In the genomic region with DNA sequence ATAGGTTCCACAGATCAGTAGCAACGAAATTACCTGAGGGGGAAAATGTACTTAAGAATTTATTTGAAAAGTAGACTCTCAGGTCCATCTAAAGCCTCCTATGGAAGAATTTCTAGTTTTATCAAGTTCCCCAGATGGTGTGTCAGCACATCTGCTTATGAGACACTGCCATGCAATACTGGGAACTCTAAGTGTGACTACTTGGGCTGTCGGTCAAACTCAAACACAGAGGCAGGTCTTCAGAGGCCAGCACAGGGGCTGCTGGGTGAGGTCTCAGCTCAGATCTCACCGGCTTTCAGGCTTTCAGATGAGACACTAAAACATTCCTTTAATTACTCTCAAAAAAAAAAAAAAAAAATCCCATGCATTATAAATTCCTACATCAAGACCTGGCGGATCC, we compare ENCODE assay signal across 8 mouse cellular contexts.
DNase-seq lines count a peak whose midpoint lies in the region; ATAC-seq lines count a peak whose summit lies in the region.

No protein-coding gene starts in this region.

- no peaks in the 10 kb centered on the region for H3K4me1 ChIP-seq in liver, embryonic 11.5 days (replicated peaks; ENCODE audit: control insufficient read depth, insufficient read depth, low read length)
- H3K4me1 ChIP-seq in embryonic facial prominence, embryonic 10.5 days, result peaks cover 26% of the 10 kb centered on the region
- H3K4me1 ChIP-seq in midbrain, embryonic 15.5 days, result peaks cover 4% of the 10 kb centered on the region; the same call in 1 of the 2 replicates

- 80% methylated on average over 4 of the region's 4 CpGs for WGBS in liver, embryonic 11.5 days
- 82% methylated on average over 4 of the region's 4 CpGs for WGBS in embryonic facial prominence, embryonic 10.5 days
- WGBS in midbrain, embryonic 15.5 days, result 79% methylated on average over 4 of the region's 4 CpGs

- peaks cover 3% of the 10 kb centered on the region; the same call in 1 of the 2 replicates for H3K27me3 ChIP-seq in liver, embryonic 11.5 days (replicated peaks; ENCODE audit: control insufficient read depth, insufficient read depth, low read length)
- peaks cover 38% of the 10 kb centered on the region for H3K27me3 ChIP-seq in embryonic facial prominence, embryonic 10.5 days (replicated peaks; ENCODE audit: low read depth, poor library complexity, severe bottlenecking)
- H3K27me3 ChIP-seq in midbrain, embryonic 15.5 days (replicated peaks), result peaks cover 41% of the 10 kb centered on the region

- peak overlapping the region; percentile 51; the same call in 1 of the 2 replicates for H3K27ac ChIP-seq in liver, embryonic 11.5 days (ENCODE audit: low read depth, low read length)
- H3K27ac ChIP-seq in embryonic facial prominence, embryonic 10.5 days (replicated peaks), result peak overlapping the region; percentile 88
- H3K27ac ChIP-seq in midbrain, embryonic 15.5 days, result no peak overlapping the region

- no peaks in the 10 kb centered on the region for H3K36me3 ChIP-seq in liver, embryonic 11.5 days (ENCODE audit: control insufficient read depth, insufficient read depth, low read length)
- H3K36me3 ChIP-seq in embryonic facial prominence, embryonic 10.5 days (replicated peaks), result no peaks in the 10 kb centered on the region
- H3K36me3 ChIP-seq in midbrain, embryonic 15.5 days (replicated peaks), result no peaks in the 10 kb centered on the region

- H3K9me3 ChIP-seq in liver, embryonic 11.5 days (ENCODE audit: control insufficient read depth, low read length), result no peaks in the 10 kb centered on the region
- H3K9me3 ChIP-seq in embryonic facial prominence, embryonic 10.5 days, result peaks cover 7% of the 10 kb centered on the region; the same call in 1 of the 2 replicates
- H3K9me3 ChIP-seq in midbrain, embryonic 15.5 days, result no peaks in the 10 kb centered on the region

- no peak overlapping the region for H3K9ac ChIP-seq in liver, embryonic 11.5 days (ENCODE audit: low read depth, low read length)
- H3K9ac ChIP-seq in midbrain, embryonic 15.5 days, result no peak overlapping the region

- DNase-seq in liver, embryonic 11.5 days (ENCODE audit: low spot score), result no peak
- no peak for DNase-seq in liver
- no peak for DNase-seq in embryonic facial prominence, embryonic 10.5 days (ENCODE audit: low spot score)
- DNase-seq in induced T-regulatory cell, adult 2 months (ENCODE audit: low read depth), result peak; percentile 31
- DNase-seq in layer of hippocampus, postnatal 14 days (ENCODE audit: low spot score in 2 of 2), result no peak
- no peak for DNase-seq in urinary bladder, postnatal 25 days (ENCODE audit: low spot score)

- peak overlapping the region; percentile 17 for H3K4me3 ChIP-seq in liver, embryonic 11.5 days (ENCODE audit: low read depth, low read length)
- peak overlapping the region; percentile 49 for H3K4me3 ChIP-seq in embryonic facial prominence, embryonic 10.5 days
- no peak overlapping the region for H3K4me3 ChIP-seq in midbrain, embryonic 15.5 days

- ATAC-seq in liver, embryonic 11.5 days (replicated peaks; ENCODE audit: low FRiP score), result no peak
- ATAC-seq in midbrain, embryonic 15.5 days (replicated peaks), result no peak
- no peak for ATAC-seq in inflammation-experienced regulatory T-cells, adult 6 months

- peak overlapping the region; percentile 32 for H3K4me2 ChIP-seq in liver, embryonic 11.5 days
- peak overlapping the region; percentile 39 for H3K4me2 ChIP-seq in midbrain, embryonic 15.5 days
